Mouse (Mus musculus) hindbrain, embryonic 16.5 days (tissue): ENCODE measurements around the gene Ifna6. TPM values are rescaled to one million over a fixed set of nuclear protein-coding genes. Genes with fewer than 3 reads are reported as not detected.

Experiments used
- ATAC-seq: fragments of 200-750 bp; cut with Nextera tagmentation; 2 replicates; pipeline ENCODE4 v1.8.0; 2017; ENCODE audit warnings: moderate TSS enrichment, moderate library complexity
- H3K27ac ChIP-seq: fragments of 300-500 bp; sonication (generic); 2 replicates; pipeline ENCODE4 v1.5.1; 2014; ENCODE audit warnings: low read depth, mild to moderate bottlenecking, control low read depth, low read length, moderate library complexity
- H3K27me3 ChIP-seq: fragments of 300-500 bp; sonication (generic); replicated peaks from 2 replicates; pipeline ENCODE4 v1.6.1; 2014; ENCODE audit warnings: low read length; ENCODE audit not compliant: control insufficient read depth, insufficient read depth
- H3K36me3 ChIP-seq: fragments of 300-500 bp; sonication (generic); 2 replicates; pipeline ENCODE4 v1.6.1; 2014; ENCODE audit warnings: mild to moderate bottlenecking, low read length, moderate library complexity, mixed read lengths; ENCODE audit not compliant: control insufficient read depth, insufficient read depth
- H3K4me1 ChIP-seq: fragments of 300-500 bp; sonication (generic); 2 replicates; pipeline ENCODE4 v1.6.1; 2014; ENCODE audit warnings: low read depth, low read length; ENCODE audit not compliant: control insufficient read depth, insufficient read depth
- H3K4me2 ChIP-seq: fragments of 300-500 bp; sonication (generic); 2 replicates; pipeline ENCODE4 v1.6.1; 2014; ENCODE audit warnings: mild to moderate bottlenecking, low read length, control low read depth, moderate library complexity
- H3K4me3 ChIP-seq: fragments of 300-500 bp; sonication (generic); 2 replicates; pipeline ENCODE4 v1.5.1; 2014; ENCODE audit warnings: mild to moderate bottlenecking, low read length, control low read depth, moderate library complexity
- H3K9ac ChIP-seq: fragments of 300-500 bp; sonication (generic); 2 replicates; pipeline ENCODE4 v1.6.1; 2014; ENCODE audit warnings: low read depth, mild to moderate bottlenecking, control low read depth, low read length, moderate library complexity
- H3K9me3 ChIP-seq: fragments of 300-500 bp; sonication (generic); 2 replicates; pipeline ENCODE4 v1.6.1; 2014; ENCODE audit warnings: mild to moderate bottlenecking, low read length, moderate library complexity; ENCODE audit not compliant: control insufficient read depth
- WGBS: fragments of 180-500 bp; shearing (Covaris S2); extraction: QIAGEN DNeasy Blood & Tissue Kit; methylation state at CpG from one replicate; pipeline ENCODE4 v1.1.7; 2014; 5-methylcytosine and 5-hydroxymethylcytosine counted together
- polyA plus RNA-seq: library from polyadenylated mRNA; unstranded; fragments of >200 nt; fragmentation: Nextera tagmentation; extraction: Ambion mirVana; gene quantifications from 2 replicates; pipeline ENCODE4 v1.2.1, GENCODE M21; 2015

Gene Ifna6
- polyA plus RNA-seq, 1 experiment from 2014 or later = not detected

DNA sequence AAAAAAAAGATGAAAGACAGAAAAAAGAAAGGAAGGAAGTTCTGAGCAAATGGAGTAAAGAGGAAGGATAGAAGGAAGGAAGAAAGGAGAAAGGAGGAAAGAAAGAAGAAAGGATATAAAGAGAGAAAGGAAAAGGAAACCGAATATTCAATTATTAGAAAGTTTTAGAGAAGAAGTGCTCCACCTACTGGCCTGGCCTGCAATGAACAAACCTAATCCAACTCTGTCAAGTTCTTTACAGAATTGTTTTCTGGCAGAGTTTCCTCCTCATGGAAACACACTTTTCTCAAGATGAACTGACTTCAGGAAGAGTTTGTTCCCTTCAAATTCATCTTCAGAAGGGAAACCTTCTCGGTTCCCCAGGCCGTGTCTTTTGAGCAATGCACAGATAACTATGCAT, 11.6 kb downstream of the Ifna6 start:
- no peak overlapping the region for H3K4me3 ChIP-seq
- 39% methylated on average over 3 of the region's 3 CpGs for WGBS
- no peak overlapping the region for H3K27ac ChIP-seq
- no peaks in the 10 kb centered on the region for H3K27me3 ChIP-seq
- H3K9ac ChIP-seq = no peak overlapping the region
- no peaks in the 10 kb centered on the region for H3K9me3 ChIP-seq
- H3K4me1 ChIP-seq = no peaks in the 10 kb centered on the region
- ATAC-seq = no peak
- no peak overlapping the region for H3K4me2 ChIP-seq
- no peaks in the 10 kb centered on the region for H3K36me3 ChIP-seq

DNA sequence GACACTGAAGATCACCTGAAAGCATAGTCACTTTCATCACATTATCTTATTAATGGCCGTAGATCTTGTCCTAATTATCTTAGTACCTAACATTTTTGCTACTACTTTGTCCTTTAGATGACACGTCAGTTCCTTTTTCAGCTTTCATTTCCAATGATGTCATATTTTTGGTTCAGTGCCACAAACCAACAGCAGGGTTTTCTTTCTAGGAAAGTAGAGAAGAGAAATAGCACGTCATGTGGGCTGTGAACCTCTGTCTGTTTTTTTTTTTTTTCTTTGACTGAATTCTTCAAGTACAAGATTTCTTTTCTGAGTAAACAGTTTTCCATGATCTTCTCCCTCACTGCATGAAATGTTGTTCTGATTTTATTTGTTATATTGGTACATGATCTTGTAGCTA, 12.8 kb downstream of the Ifna6 start:
- Histone ChIP-seq H3K36me3 (no peaks in the 10 kb centered on the region), H3K4me2 (no peak overlapping the region), H3K4me3 (no peak overlapping the region), H3K4me1 (no peaks in the 10 kb centered on the region), H3K9ac (no peak overlapping the region), H3K27me3 (no peaks in the 10 kb centered on the region), H3K9me3 (no peaks in the 10 kb centered on the region), H3K27ac (no peak overlapping the region)
- ATAC-seq = no peak
- 77% methylated on average over 3 of the region's 3 CpGs for WGBS

DNA sequence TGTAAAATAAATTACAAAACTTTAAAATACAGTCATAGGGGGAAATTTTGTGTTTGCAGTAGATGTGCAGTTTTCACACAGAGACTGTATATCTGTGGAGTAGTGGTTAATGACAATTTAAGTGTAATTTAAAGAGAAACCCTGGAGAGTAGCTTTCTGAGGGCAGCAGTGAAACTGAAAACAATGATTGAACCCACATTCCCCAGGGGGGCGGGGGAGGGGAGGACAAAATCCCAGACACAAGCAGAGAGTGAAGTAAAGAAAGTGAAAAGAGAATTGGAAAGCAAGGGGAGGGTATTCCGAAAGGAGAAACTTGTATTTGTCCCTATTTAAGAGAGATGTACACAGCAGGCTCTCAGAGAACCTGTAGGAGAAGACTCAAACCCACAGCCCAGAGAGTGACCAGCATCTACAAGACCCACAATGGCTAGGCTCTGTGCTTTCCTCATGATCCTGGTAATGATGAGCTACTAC, 14.3 kb downstream of the Ifna6 start, which contains the start of gene Ifna4:
TSS of gene Ifna4 (plus strand) at position 424 of the 474 bp plus-strand sequence.
- H3K4me3 ChIP-seq = no peak within 1 kb of the TSS
- H3K36me3 ChIP-seq = no peaks in the 10 kb centered on the region
- H3K27ac ChIP-seq = no peak within 1 kb of the TSS
- 26% methylated on average over 2 of the region's 2 CpGs for WGBS
- H3K9ac ChIP-seq = no peak within 1 kb of the TSS
- H3K27me3 ChIP-seq = no peaks in the 10 kb centered on the region
- no peaks in the 10 kb centered on the region for H3K4me1 ChIP-seq
- H3K4me2 ChIP-seq = no peak within 1 kb of the TSS
- H3K9me3 ChIP-seq = no peaks in the 10 kb centered on the region
- ATAC-seq = no peak

- Histone ChIP-seq H3K4me3 (no peak overlapping the region), H3K9me3 (no peaks in the 10 kb centered on the region), H3K9ac (no peak overlapping the region), H3K27ac (no peak overlapping the region), H3K4me2 (no peak overlapping the region), H3K27me3 (no peaks in the 10 kb centered on the region), H3K4me1 (no peaks in the 10 kb centered on the region), H3K36me3 (no peaks in the 10 kb centered on the region)
- 58% methylated on average over 2 of the region's 2 CpGs for WGBS
- ATAC-seq = no peak
These were observed 18.1 kb downstream of the Ifna6 start for GRCm38 (mm10) chr4:88845334-88845733.

GRCm38 (mm10) chr4:88849698-88850097, 22.5 kb downstream of the Ifna6 start, which contains the start of gene Ifna1:
TSS of gene Ifna1 (plus strand) at chr4:88850087.
- Histone ChIP-seq H3K9me3 (no peaks in the 10 kb centered on the region), H3K4me1 (no peaks in the 10 kb centered on the region), H3K36me3 (no peaks in the 10 kb centered on the region), H3K4me2 (no peak within 1 kb of the TSS), H3K9ac (no peak within 1 kb of the TSS), H3K4me3 (no peak within 1 kb of the TSS), H3K27me3 (no peaks in the 10 kb centered on the region), H3K27ac (no peak within 1 kb of the TSS)
- no peak for ATAC-seq
- 69% methylated on average over 1 of the region's 1 CpGs for WGBS

DNA sequence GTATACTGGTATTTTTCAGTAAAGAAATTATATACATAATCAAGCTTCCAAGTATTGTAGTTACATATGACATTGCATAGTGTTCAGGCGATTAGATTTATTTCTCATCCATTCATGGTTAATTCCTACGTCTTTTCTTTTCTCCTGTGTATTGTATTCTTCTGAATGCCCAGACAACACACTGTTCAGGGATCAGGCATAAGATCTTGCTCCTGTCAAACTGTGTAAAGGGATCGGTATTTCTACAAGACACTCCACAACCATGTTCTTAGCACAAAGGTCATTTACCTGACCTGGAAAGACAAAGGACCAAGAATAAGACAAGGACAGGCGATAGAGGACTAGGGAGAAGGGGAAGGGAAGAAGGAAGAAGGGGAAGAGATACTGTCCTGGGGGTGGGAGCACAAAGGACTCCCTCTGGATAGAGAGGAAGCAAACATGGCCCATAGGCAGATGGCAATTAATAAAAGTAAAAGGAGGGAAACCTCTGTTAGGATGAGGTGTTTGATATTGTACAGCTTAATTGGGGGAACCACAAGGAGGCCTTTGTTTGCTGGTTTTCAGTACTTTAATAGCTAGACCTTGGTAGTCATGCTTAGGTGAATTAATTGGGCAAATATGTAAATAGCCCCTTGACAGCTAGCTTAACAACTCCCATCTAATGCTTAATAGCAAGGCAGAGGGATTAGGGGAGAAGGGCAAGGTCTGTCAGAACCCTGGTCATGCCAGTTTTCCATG, 24.0 kb downstream of the Ifna6 start:
- H3K9me3 ChIP-seq = no peaks in the 10 kb centered on the region
- 28% methylated on average over 4 of the region's 4 CpGs for WGBS
- H3K27me3 ChIP-seq = no peaks in the 10 kb centered on the region
- H3K4me3 ChIP-seq = no peak overlapping the region
- H3K27ac ChIP-seq = no peak overlapping the region
- H3K4me1 ChIP-seq = no peaks in the 10 kb centered on the region
- no peaks in the 10 kb centered on the region for H3K36me3 ChIP-seq
- no peak overlapping the region for H3K9ac ChIP-seq
- no peak for ATAC-seq
- H3K4me2 ChIP-seq = no peak overlapping the region

GRCm38 (mm10) chr4:88859214-88859613, 32.0 kb downstream of the Ifna6 start:
- no peaks in the 10 kb centered on the region for H3K4me1 ChIP-seq
- H3K9ac ChIP-seq = no peak overlapping the region
- ATAC-seq = no peak

GRCm38 (mm10) chr4:88863309-88863708, 36.1 kb downstream of the Ifna6 start:
- no peak for ATAC-seq
- Histone ChIP-seq H3K4me1 (peaks cover 2% of the 10 kb centered on the region), H3K9ac (no peak overlapping the region), H3K4me3 (no peak overlapping the region), H3K4me2 (no peak overlapping the region), H3K27ac (no peak overlapping the region), H3K9me3 (no peaks in the 10 kb centered on the region), H3K36me3 (no peaks in the 10 kb centered on the region), H3K27me3 (no peaks in the 10 kb centered on the region; the same call in 1 of the 2 replicates)
- 3% methylated on average over 7 of the region's 7 CpGs for WGBS

More at GRCm38 (mm10) chr4:88859214-88859613, 32.0 kb downstream of the Ifna6 start:
- H3K27ac ChIP-seq = no peak overlapping the region
- H3K9me3 ChIP-seq = no peaks in the 10 kb centered on the region
- no peaks in the 10 kb centered on the region for H3K36me3 ChIP-seq
- H3K4me2 ChIP-seq = no peak overlapping the region
- no peaks in the 10 kb centered on the region for H3K27me3 ChIP-seq
- no peak overlapping the region for H3K4me3 ChIP-seq

DNA sequence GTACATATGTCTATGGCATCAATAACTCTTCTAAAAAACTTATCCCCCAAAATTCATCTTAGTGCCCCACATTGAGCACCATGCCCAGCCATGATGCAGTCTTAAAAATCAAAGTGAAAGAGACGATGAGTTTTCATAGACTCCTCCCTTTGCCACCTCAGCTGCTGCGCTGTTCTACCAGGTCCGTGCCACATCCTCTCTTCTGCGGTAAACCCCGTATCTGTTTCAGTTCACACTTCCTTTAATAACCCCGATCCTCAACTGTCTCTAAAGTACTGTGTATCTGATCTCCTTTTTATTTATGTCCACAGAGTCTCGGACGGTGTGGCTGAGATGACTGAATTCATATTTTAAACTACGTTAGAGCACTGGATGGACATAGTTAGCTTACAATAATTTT, 37.4 kb downstream of the Ifna6 start:
- no peak overlapping the region for H3K4me3 ChIP-seq
- ATAC-seq = no peak
- H3K9me3 ChIP-seq = no peaks in the 10 kb centered on the region
- WGBS = 71% methylated on average over 9 of the region's 9 CpGs
- no peaks in the 10 kb centered on the region for H3K36me3 ChIP-seq
- no peak overlapping the region for H3K27ac ChIP-seq
- peaks cover 2% of the 10 kb centered on the region for H3K4me1 ChIP-seq
- no peak overlapping the region for H3K4me2 ChIP-seq
- H3K9ac ChIP-seq = no peak overlapping the region
- no peaks in the 10 kb centered on the region; the same call in 1 of the 2 replicates for H3K27me3 ChIP-seq
